Mouse (Mus musculus) thymus, adult 2 months (tissue): Measurements from ENCODE around the gene P2rx2. TPM values are rescaled to one million over a fixed set of nuclear protein-coding genes. Genes with fewer than 3 reads are reported as not detected.

Source experiments
- DNase-seq: peaks from one replicate; pipeline ENCODE4 v3.0.0; 2021
- H3K27ac ChIP-seq: fragments of 200-500 bp; 2 replicates; pipeline ENCODE4 v1.5.1; 2012; ENCODE audit warnings: low read length, control low read depth; ENCODE audit not compliant: control insufficient read depth, insufficient read depth
- H3K27me3 ChIP-seq: fragments of 200-500 bp; 2 replicates; pipeline ENCODE4 v1.6.1; 2012; ENCODE audit warnings: mild to moderate bottlenecking, low read length, moderate library complexity, mixed read lengths; ENCODE audit not compliant: control insufficient read depth, insufficient read depth
- H3K36me3 ChIP-seq: fragments of 200-500 bp; 2 replicates; pipeline ENCODE4 v1.6.1; 2012; ENCODE audit warnings: mild to moderate bottlenecking, low read length, moderate library complexity; ENCODE audit not compliant: control insufficient read depth, insufficient read depth
- H3K4me1 ChIP-seq: fragments of 200-500 bp; replicated peaks from 2 replicates; pipeline ENCODE4 v1.6.1; 2012; ENCODE audit warnings: low read length; ENCODE audit not compliant: control insufficient read depth, insufficient read depth
- H3K4me3 ChIP-seq: fragments of 200-500 bp; 2 replicates; pipeline ENCODE4 v1.5.1; 2012; ENCODE audit warnings: mild to moderate bottlenecking, low read length, control low read depth, moderate library complexity; ENCODE audit not compliant: control insufficient read depth, insufficient read depth
- CTCF ChIP-seq: fragments of 200-500 bp; IDR thresholded peaks from 2 replicates; pipeline ENCODE4 v1.5.1; 2012; ENCODE audit warnings: mild to moderate bottlenecking, control low read depth, low read length, moderate library complexity, borderline replicate concordance; ENCODE audit not compliant: control insufficient read depth, poor library complexity, insufficient read depth; ENCODE audit errors: extremely low read depth
- POLR2A ChIP-seq: fragments of 200-500 bp; IDR thresholded peaks from 2 replicates; pipeline ENCODE4 v1.6.1; 2012; ENCODE audit warnings: mild to moderate bottlenecking, low read length, control low read depth, moderate library complexity; ENCODE audit not compliant: control insufficient read depth, poor library complexity, insufficient read depth; ENCODE audit errors: extremely low read depth
- WGBS: fragments of 180-500 bp; shearing (Covaris S2); methylation state at CpG from one replicate; pipeline ENCODE4 v1.1.7; 2018; 5-methylcytosine and 5-hydroxymethylcytosine counted together
- polyA plus RNA-seq: library from polyadenylated mRNA; depleted of rRNA; stranded (reverse); fragments of >200 nt; gene quantifications from 2 replicates; pipeline ENCODE4 v1.2.3, GENCODE M21; 2012; rRNA removed

Gene P2rx2
- polyA plus RNA-seq, 1 experiment: 0.77 TPM

GRCm38 (mm10) chr5:110291649-110292048 lies 51.4 kb downstream of the P2rx2 start:
- TF ChIP-seq POLR2A: no peak
- no peak for TF ChIP-seq CTCF
- Histone ChIP-seq H3K36me3 (peaks cover 11% of the 10 kb centered on the region), H3K27ac (no peak overlapping the region), H3K27me3 (no peaks in the 10 kb centered on the region), H3K4me3 (no peak overlapping the region), H3K4me1 (no peaks in the 10 kb centered on the region)
- no peak for DNase-seq
- WGBS: 91% methylated on average over 1 of the region's 1 CpGs

Other genes with a start within 250 kb of the P2rx2 start
- gene Gm35315, start 248.8 kb downstream of the P2rx2 start, polyA plus RNA-seq: 0.30 and 0.31 TPM in 2 replicates
- 3.9 and 5.0 TPM in 2 replicates for gene Plcxd1, start 243.2 kb downstream of the P2rx2 start, polyA plus RNA-seq
- 260 and 301 TPM in 2 replicates for gene Gtpbp6, start 235.0 kb downstream of the P2rx2 start, polyA plus RNA-seq
- gene Zfp605, start 233.1 kb downstream of the P2rx2 start, polyA plus RNA-seq: 0.73 and 0.80 TPM in 2 replicates
- gene Chfr, start 207.4 kb downstream of the P2rx2 start, polyA plus RNA-seq: 180 and 185 TPM in 2 replicates
- gene Golga3, start 166.5 kb downstream of the P2rx2 start, polyA plus RNA-seq: 11.5 and 12.3 TPM in 2 replicates
- gene Ankle2, start 112.2 kb downstream of the P2rx2 start, polyA plus RNA-seq: 12.9 and 13.5 TPM in 2 replicates
- gene Pgam5, start 73.3 kb downstream of the P2rx2 start, polyA plus RNA-seq: 38.0 and 40.8 TPM in 2 replicates
- gene Pxmp2, start 57.0 kb downstream of the P2rx2 start, polyA plus RNA-seq: 3.5 and 4.7 TPM in 2 replicates
- gene Pole, start 56.9 kb downstream of the P2rx2 start, polyA plus RNA-seq: 27.5 and 36.4 TPM in 2 replicates
- 0.28 and 0.73 TPM in 2 replicates for gene Lrcol1, start 1.5 kb upstream of the P2rx2 start, polyA plus RNA-seq
- 129 and 200 TPM in 2 replicates for gene Fbrsl1, start 105.3 kb upstream of the P2rx2 start, polyA plus RNA-seq
- 0.87 and 1.3 TPM in 2 replicates for gene Galnt9, start 201.1 kb upstream of the P2rx2 start, polyA plus RNA-seq